Mouse (Mus musculus) spleen, embryonic (tissue): ENCODE measurements around the gene Ldlrap1.

Experiments used
- CTCF ChIA-PET: fragments of 350-600 bp; sonication (Branson Sonifier 250); formaldehyde crosslinking; loops from one replicate; lab custom pipeline; 2022; lab: Charles Lee

The Ldlrap1 gene

GRCm38 (mm10) chr4:134752911-134753426 is 14.9 kb downstream of the Ldlrap1 start:
- CTCF ChIA-PET = interaction anchor here (1.0 kb wide), 1 partner anchor 16 kb away, joined by 3 read pairs; no protein-coding TSS in a partner anchor

- CTCF ChIA-PET = interaction anchor here (1.0 kb wide), 1 partner anchor 17 kb away, joined by 3 read pairs; no protein-coding TSS in a partner anchor
Measured at GRCm38 (mm10) chr4:134751682-134752380, 16.0 kb downstream of the Ldlrap1 start.

- CTCF ChIA-PET = interaction anchor here (0.7 kb wide), 1 partner anchor 182 kb away, joined by 7 read pairs; no protein-coding TSS in a partner anchor
Measured at GRCm38 (mm10) chr4:134750825-134751224, 17.0 kb downstream of the Ldlrap1 start.

- CTCF ChIA-PET = interaction anchor here (0.7 to 0.8 kb wide), 2 partner anchors 17 to 182 kb away, joined by 3 to 7 read pairs; partner anchors contain the start of gene Ldlrap1
Measured at GRCm38 (mm10) chr4:134750263-134750662, 17.6 kb downstream of the Ldlrap1 start.

- CTCF ChIA-PET = interaction anchor here (0.8 to 1.0 kb wide), 2 partner anchors 18 to 44 kb away, joined by 3 to 5 read pairs; partner anchors contain the start of gene Ldlrap1
Measured at GRCm38 (mm10) chr4:134749301-134750030, 18.4 kb downstream of the Ldlrap1 start.

GRCm38 (mm10) chr4:134745900-134746661 is 21.7 kb downstream of the Ldlrap1 start:
- CTCF ChIA-PET = interaction anchor here (0.6 kb wide), 1 partner anchor 16 kb away, joined by 3 read pairs; no protein-coding TSS in a partner anchor

- CTCF ChIA-PET = interaction anchor here (0.6 kb wide), 2 partner anchors 21 to 133 kb away, joined by 4 to 8 read pairs; no protein-coding TSS in a partner anchor
Measured at GRCm38 (mm10) chr4:134743881-134744633, 23.8 kb downstream of the Ldlrap1 start.

GRCm38 (mm10) chr4:134741949-134742348 is 25.9 kb downstream of the Ldlrap1 start:
- CTCF ChIA-PET = interaction anchor here (0.5 kb wide), 1 partner anchor 211 kb away, joined by 3 read pairs; no protein-coding TSS in a partner anchor

- CTCF ChIA-PET = no interaction called here
Measured at GRCm38 (mm10) chr4:134740186-134740585, 27.6 kb downstream of the Ldlrap1 start.

GRCm38 (mm10) chr4:134739530-134739929 is 28.3 kb downstream of the Ldlrap1 start:
- CTCF ChIA-PET = interaction anchor here (0.7 kb wide), 1 partner anchor 1381 kb away, joined by 18 read pairs; no protein-coding TSS in a partner anchor

- CTCF ChIA-PET = interaction anchor here (0.6 kb wide), 1 partner anchor 618 kb away, joined by 7 read pairs; no protein-coding TSS in a partner anchor
Measured at GRCm38 (mm10) chr4:134737365-134737910, 30.4 kb downstream of the Ldlrap1 start.

- CTCF ChIA-PET = interaction anchor here (0.6 kb wide), 1 partner anchor 62 kb away, joined by 3 read pairs; no protein-coding TSS in a partner anchor
Measured at GRCm38 (mm10) chr4:134736147-134736546, 31.7 kb downstream of the Ldlrap1 start.

GRCm38 (mm10) chr4:134734629-134735081 is 33.2 kb downstream of the Ldlrap1 start:
- CTCF ChIA-PET = interaction anchor here (0.7 kb wide), 1 partner anchor 236 kb away, joined by 3 read pairs; no protein-coding TSS in a partner anchor

GRCm38 (mm10) chr4:134734038-134734628 is 33.7 kb downstream of the Ldlrap1 start:
- CTCF ChIA-PET = no interaction called here

- CTCF ChIA-PET = no interaction called here
Measured at GRCm38 (mm10) chr4:134733371-134733770, 34.5 kb downstream of the Ldlrap1 start.

- CTCF ChIA-PET = no interaction called here
Measured at GRCm38 (mm10) chr4:134730106-134730505, 37.7 kb downstream of the Ldlrap1 start.

GRCm38 (mm10) chr4:134725735-134726345 is 42.0 kb downstream of the Ldlrap1 start:
- CTCF ChIA-PET = interaction anchor here (0.5 kb wide), 1 partner anchor 39 kb away, joined by 3 read pairs; no protein-coding TSS in a partner anchor

GRCm38 (mm10) chr4:134724974-134725373 is 42.9 kb downstream of the Ldlrap1 start:
- CTCF ChIA-PET = interaction anchor here (0.5 kb wide), 1 partner anchor 659 kb away, joined by 3 read pairs; no protein-coding TSS in a partner anchor
